Mouse (Mus musculus) cortical plate, adult 2 months (tissue): ENCODE data around the gene Capn15.

Source experiments
- CTCF ChIP-seq: fragments of 200-500 bp; IDR thresholded peaks from 2 replicates; pipeline ENCODE4 v1.5.1; 2011; ENCODE audit warnings: mild to moderate bottlenecking, control low read depth, low read length; ENCODE audit not compliant: insufficient read depth; ENCODE audit errors: extremely low read depth
- POLR2A ChIP-seq: fragments of 200-500 bp; IDR thresholded peaks from 2 replicates; pipeline ENCODE4 v1.6.1; 2011; ENCODE audit warnings: mild to moderate bottlenecking, low read length, control low read depth; ENCODE audit not compliant: insufficient read depth; ENCODE audit errors: extremely low read depth

DNA sequence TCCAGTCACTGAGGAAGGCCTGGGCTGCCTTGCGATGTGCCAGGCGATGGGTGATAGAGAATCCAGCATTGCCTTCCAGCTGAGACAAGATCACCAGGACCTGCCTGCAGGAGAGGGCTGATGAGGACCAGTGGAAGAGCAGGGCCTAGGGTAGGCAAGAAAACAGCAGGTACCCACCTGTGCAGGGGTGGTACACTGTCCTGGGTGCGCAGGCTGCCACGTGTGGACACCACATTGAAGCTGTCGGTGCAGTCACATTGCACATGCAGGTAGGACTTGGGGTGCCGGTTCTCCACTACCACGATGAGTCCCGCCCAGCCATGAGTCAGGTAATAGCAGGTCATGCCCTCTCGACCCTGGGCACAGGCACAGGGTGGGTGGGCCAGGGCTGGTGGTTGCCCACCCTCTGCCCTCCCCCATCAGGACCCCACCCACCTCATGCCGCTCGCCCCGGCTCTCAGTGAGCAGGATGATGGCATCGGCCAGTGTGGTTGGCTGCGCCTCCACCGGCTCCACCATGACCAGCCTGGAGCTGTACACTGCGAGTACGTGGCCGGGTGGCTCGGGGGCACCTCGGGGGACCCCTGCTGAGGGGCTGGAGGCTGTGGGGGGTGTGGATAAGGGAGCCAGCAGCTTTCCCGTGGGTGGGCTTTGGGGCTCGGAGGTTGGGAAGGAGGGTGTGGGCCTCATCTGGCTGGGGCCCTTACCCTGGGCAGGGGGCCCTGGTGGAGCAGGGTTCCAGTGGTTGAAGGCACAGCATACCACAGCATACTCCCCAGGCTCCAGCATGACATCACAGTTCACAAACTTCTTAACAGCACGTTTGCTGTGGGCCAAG is 25.7 kb downstream of the Capn15 start:
- TF ChIP-seq POLR2A = no peak
- TF ChIP-seq CTCF = no peak
